Mouse (Mus musculus): ENCODE results near the gene Zfp316. TPM values are rescaled to one million over a fixed set of nuclear protein-coding genes. Genes with fewer than 3 reads are reported as not detected.

Gene Zfp316
- total and polyA plus RNA-seq, 3 experiments, result 4.3 to 4.8 TPM; not detected in 1

DNA sequence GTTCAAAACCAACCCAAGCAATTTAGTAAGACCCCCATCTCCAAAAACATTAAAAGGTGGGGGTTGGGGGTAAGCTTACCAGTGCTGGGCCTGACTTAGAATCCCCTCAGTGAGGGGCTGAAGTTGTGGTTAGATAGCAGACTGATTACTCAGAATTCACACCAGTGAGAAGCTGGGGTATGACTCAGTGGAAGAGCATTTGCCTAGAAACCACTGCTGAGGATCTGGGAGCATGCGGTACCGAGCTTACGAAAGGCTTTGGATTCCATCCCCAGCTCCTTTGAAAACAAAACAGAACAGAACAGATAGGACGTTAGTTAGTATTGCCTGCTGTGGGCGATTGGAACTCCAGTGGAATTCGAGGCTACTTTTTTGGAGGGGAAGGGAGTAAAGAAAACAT lies 1.8 kb upstream of the Zfp316 start:
- Histone ChIP-seq H3K9me3 (replicated peaks; ENCODE audit: insufficient read depth, low read length) (no peaks in the 10 kb centered on the region), H3K4me1 (ENCODE audit: control insufficient read depth in 1 of 2, insufficient read depth in 2 of 2, low read length in 2 of 2) (peaks cover 8 to 39% of the 10 kb centered on the region in 2 experiments), H3K4me3 (ENCODE audit: control insufficient read depth in 1 of 2, insufficient read depth in 1 of 2, low read depth in 2 of 2, low read length in 2 of 2) (peak overlapping the region in 1 of 2 experiments; percentile 40; a peak in 2 of 4 replicates), H3K79me2 (ENCODE audit: control insufficient read depth, insufficient read depth, low read length, poor library complexity) (peaks cover 7% of the 10 kb centered on the region), H3K9ac (ENCODE audit: control insufficient read depth, low read depth, low read length, poor library complexity, severe bottlenecking) (peak overlapping the region; percentile 37), H3K36me3 (ENCODE audit: control insufficient read depth in 1 of 2, insufficient read depth in 2 of 2, low read length in 2 of 2) (peaks cover 0 to 20% of the 10 kb centered on the region in 2 experiments; a peak in 2 of 4 replicates), H3K27ac (ENCODE audit: control insufficient read depth, low read depth, low read length) (peak overlapping the region; percentile 96), H3K27me3 (ENCODE audit: control insufficient read depth in 1 of 2, insufficient read depth in 2 of 2, low read length in 2 of 2) (no peaks in the 10 kb centered on the region)
- TF ChIP-seq SMC3 (IDR thresholded peaks at IDR 0.05; ENCODE audit: low read depth, low read length), result no peak
- TF ChIP-seq E2F4 (IDR thresholded peaks at IDR 0.05; ENCODE audit: borderline replicate concordance, low read depth, low read length), result no peak
- TF ChIP-seq MYC (IDR thresholded peaks at IDR 0.05; ENCODE audit: low read depth, low read length), result no peak
- peak; percentile 24; the same call in 1 of the 2 replicates for TF ChIP-seq MAX (IDR thresholded peaks at IDR 0.05; ENCODE audit: low read length)
- TF ChIP-seq BHLHE40 (IDR thresholded peaks at IDR 0.05; ENCODE audit: borderline replicate concordance, low read depth, low read length), result no peak
- no peak for TF ChIP-seq TCF12 (IDR thresholded peaks at IDR 0.05; ENCODE audit: low read depth, low read length)
- no peak for TF ChIP-seq ELF1 (IDR thresholded peaks at IDR 0.05; ENCODE audit: low read depth, low read length)
- TF ChIP-seq JUND (IDR thresholded peaks at IDR 0.05; ENCODE audit: low read depth, low read length), result 0 out of 2 replicates have a peak, but pooled peaks have one; percentile 47
- no peak for TF ChIP-seq RCOR1 (IDR thresholded peaks at IDR 0.05; ENCODE audit: low read depth, low read length)
- TF ChIP-seq NRF1 (IDR thresholded peaks at IDR 0.05; ENCODE audit: insufficient read depth, low read depth, low read length, poor library complexity, severe bottlenecking), result no peak
- TF ChIP-seq CHD1 (IDR thresholded peaks at IDR 0.05; ENCODE audit: low read depth, low read length), result no peak
- TF ChIP-seq ETS1 (IDR thresholded peaks at IDR 0.05; ENCODE audit: low read depth, low read length), result 0 out of 2 replicates have a peak, but pooled peaks have one; percentile 16
- 0 out of 4 replicates have a peak, but pooled peaks of 1 of the 2 experiments have one; percentile 14 for TF ChIP-seq EP300 (IDR thresholded peaks at IDR 0.05; ENCODE audit: low read depth in 1 of 2, low read length in 2 of 2)
- no peak for TF ChIP-seq ZKSCAN1 (IDR thresholded peaks at IDR 0.05; ENCODE audit: low read depth, low read length)
- TF ChIP-seq GABPA (IDR thresholded peaks at IDR 0.05; ENCODE audit: low read depth, low read length), result no peak
- no peak for TF ChIP-seq USF2 (IDR thresholded peaks at IDR 0.05; ENCODE audit: borderline replicate concordance in 1 of 2, insufficient read depth in 1 of 2, low read depth in 1 of 2, low read length in 2 of 2)
- TF ChIP-seq POLR2AphosphoS2 (IDR thresholded peaks at IDR 0.05; ENCODE audit: low read length), result no peak
- TF ChIP-seq MXI1 (IDR thresholded peaks at IDR 0.05; ENCODE audit: low read depth, low read length), result no peak
- TF ChIP-seq CTCF (IDR thresholded peaks at IDR 0.05 in 2 of 3, conservative IDR thresholded peaks at IDR 0.05 in 1 of 3; ENCODE audit: control insufficient read depth in 1 of 3, insufficient read depth in 1 of 3, low read depth in 2 of 3, low read length in 3 of 3, poor library complexity in 1 of 3, severe bottlenecking in 1 of 3), result no peak
- DNase-seq (ENCODE audit: low read depth, low spot score), result peak; percentile 61

DNA sequence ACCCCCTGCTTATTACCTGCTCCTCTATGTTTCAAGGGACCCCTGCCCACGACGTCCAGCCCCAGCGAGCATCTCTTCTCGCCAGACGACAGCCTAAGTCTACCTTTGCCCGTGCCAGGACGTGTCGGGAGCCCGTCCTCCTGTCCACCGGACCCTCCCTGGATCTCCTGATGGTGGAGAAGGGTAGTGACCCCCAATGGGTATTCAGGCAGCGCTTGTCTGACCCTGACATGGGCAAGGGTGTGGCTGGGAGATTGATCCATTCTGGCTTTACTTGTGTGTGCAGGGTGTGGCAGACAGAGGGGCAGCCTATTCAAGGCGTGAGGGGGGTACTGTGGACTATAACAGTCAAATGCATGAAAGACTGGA lies 313 bp upstream of the Zfp316 start:
- Histone ChIP-seq H3K27ac (ENCODE audit: control insufficient read depth, low read depth, low read length) (peak overlapping the region; percentile 32), H3K36me3 (ENCODE audit: control insufficient read depth in 1 of 2, insufficient read depth in 2 of 2, low read length in 2 of 2) (peaks cover 0 to 20% of the 10 kb centered on the region in 2 experiments; a peak in 2 of 4 replicates), H3K27me3 (ENCODE audit: control insufficient read depth in 1 of 2, insufficient read depth in 2 of 2, low read length in 2 of 2) (no peaks in the 10 kb centered on the region), H3K4me3 (ENCODE audit: control insufficient read depth in 1 of 2, insufficient read depth in 1 of 2, low read depth in 2 of 2, low read length in 2 of 2) (peak overlapping the region; percentile 79 to 97), H3K79me2 (ENCODE audit: control insufficient read depth, insufficient read depth, low read length, poor library complexity) (peaks cover 7% of the 10 kb centered on the region), H3K4me1 (ENCODE audit: control insufficient read depth in 1 of 2, insufficient read depth in 2 of 2, low read length in 2 of 2) (peaks cover 8 to 39% of the 10 kb centered on the region in 2 experiments), H3K9ac (ENCODE audit: control insufficient read depth, low read depth, low read length, poor library complexity, severe bottlenecking) (peak overlapping the region; percentile 81), H3K9me3 (replicated peaks; ENCODE audit: insufficient read depth, low read length) (no peaks in the 10 kb centered on the region)
- TF ChIP-seq CTCF (IDR thresholded peaks at IDR 0.05 in 2 of 3, conservative IDR thresholded peaks at IDR 0.05 in 1 of 3; ENCODE audit: control insufficient read depth in 1 of 3, insufficient read depth in 1 of 3, low read depth in 2 of 3, low read length in 3 of 3, poor library complexity in 1 of 3, severe bottlenecking in 1 of 3), result no peak
- TF ChIP-seq CHD2 (IDR thresholded peaks at IDR 0.05; ENCODE audit: low read length), result no peak
- TF ChIP-seq CHD1 (IDR thresholded peaks at IDR 0.05; ENCODE audit: low read depth, low read length), result no peak
- no peak; a peak in 2 of 4 replicates for TF ChIP-seq POLR2A (IDR thresholded peaks at IDR 0.05; ENCODE audit: control insufficient read depth in 1 of 2, insufficient read depth in 1 of 2, low read depth in 1 of 2, low read length in 2 of 2, poor library complexity in 1 of 2)
- no peak for TF ChIP-seq MEF2A (IDR thresholded peaks at IDR 0.05; ENCODE audit: extremely low read depth, insufficient replicate concordance, low read depth, low read length, poor library complexity, severe bottlenecking)
- TF ChIP-seq SIN3A (IDR thresholded peaks at IDR 0.05; ENCODE audit: low read length), result no peak
- TF ChIP-seq TBP (IDR thresholded peaks at IDR 0.05; ENCODE audit: low read depth, low read length), result no peak
- TF ChIP-seq ZC3H11A (IDR thresholded peaks at IDR 0.05; ENCODE audit: low read depth, low read length), result no peak
- DNase-seq (ENCODE audit: low read depth, low spot score), result no peak
